Mouse (Mus musculus) activated CD4-positive, CD25-positive, alpha-beta regulatory T cell, adult 4 months (primary cell): Measurements from ENCODE around the gene Syn1. TPM values are rescaled to one million over a fixed set of nuclear protein-coding genes. Genes with fewer than 3 reads are reported as not detected.

ENCODE experiments used
- ATAC-seq: one replicate; pipeline ENCODE4 v1.8.0; 2017
- polyA plus RNA-seq, 2 experiments: library from polyadenylated mRNA; unstranded; fragments of 100-300 nt; shearing (Covaris generic); gene quantifications; one replicate each; pipeline ENCODE4 v1.2.1; 2017

Syn1 gene
- polyA plus RNA-seq, result not detected

- ATAC-seq, result peak; percentile 93
These were observed at the start of gene Syn1 for GRCm38 (mm10) chrX:20920844-20921364. TSS of gene Syn1 (minus strand) at chrX:20921004.

- ATAC-seq, result peak; percentile 86
These were observed 40.9 kb upstream of the Syn1 start, which contains the start of gene Uxt for GRCm38 (mm10) chrX:20961477-20962378. TSS of gene Uxt (minus strand) at chrX:20962017.

DNA sequence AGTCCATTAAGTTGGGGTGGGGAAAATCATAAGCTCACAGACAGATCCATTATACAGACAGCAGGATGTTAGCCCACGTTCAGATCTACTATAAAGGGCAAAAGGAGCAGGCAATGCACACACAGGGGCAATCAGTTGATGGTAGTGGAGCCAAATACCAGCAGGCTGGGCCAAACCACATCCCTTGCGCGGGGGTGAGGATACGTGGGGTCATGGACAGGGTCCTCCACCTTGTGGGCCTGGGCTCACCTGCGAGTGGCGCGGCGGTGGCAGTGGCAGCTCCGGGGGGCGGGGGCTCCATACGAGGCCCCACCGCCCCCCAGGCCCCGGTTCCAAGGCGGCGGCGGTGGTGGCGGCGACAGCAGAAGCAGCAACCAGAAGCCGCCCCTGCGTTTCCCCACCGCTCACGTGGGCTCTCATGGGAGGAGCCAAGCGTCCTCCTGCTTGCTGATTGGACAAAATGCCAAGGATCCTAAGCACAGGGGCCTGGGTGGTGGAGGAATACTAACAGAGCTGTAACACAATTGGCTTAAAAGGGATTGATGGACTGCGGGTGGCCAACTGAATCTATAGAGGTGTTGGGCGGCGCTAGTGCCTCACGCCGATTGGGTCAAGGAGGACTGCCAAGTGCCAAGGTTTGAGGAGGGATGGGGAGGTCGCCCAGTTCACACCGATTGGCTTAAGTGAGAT is 29.5 kb upstream of the Syn1 start, which contains the start of gene Elk1:
Gene Elk1, minus strand, starts transcription at position 418 of the 690 bp plus-strand sequence.
- ATAC-seq, result peak; percentile 95

GRCm38 (mm10) chrX:20946055-20946454 is 25.3 kb upstream of the Syn1 start:
- no peak for ATAC-seq

GRCm38 (mm10) chrX:20931963-20932362 is 11.2 kb upstream of the Syn1 start:
- no peak for ATAC-seq

DNA sequence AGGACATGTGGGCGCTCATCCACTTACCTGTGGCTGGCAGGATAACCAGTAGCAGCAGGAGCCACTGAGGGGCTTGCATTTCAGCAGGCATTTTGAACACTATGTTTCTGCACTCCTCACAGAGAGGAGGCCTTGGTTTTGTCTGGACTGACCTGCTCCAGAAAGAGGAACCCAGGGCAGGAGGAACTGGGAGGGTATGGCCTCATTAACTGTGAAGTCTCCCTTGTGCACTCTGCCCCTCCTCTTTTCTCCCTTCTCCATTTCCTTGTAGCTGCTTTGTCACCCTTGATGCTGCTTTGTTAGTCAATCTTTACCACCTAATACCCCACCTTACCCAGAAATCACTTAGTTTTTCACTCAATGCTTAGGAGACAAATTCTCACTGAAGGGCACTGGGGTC is 10.6 kb upstream of the Syn1 start, which contains the start of gene Cfp:
Gene Cfp, minus strand, starts transcription at position 192 of the 400 bp plus-strand sequence.
- ATAC-seq, result no peak

DNA sequence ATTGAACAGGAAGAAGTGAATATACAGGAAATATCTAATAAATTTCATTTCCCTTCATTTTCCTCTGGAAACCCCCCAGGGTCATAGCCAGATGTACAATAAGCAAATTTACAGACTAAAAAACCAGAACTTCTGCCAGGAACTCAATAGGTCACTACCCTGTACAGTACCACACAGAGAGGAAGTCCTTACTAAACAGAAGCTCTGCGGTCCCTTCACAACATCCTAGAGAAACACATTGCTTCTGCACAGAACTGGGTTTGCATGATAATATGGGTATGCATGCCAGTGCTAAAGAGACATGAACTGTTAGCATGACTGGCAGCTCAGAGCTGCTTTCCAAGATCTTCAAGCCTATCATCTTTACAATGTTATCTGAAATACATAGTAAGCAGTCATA is 9.1 kb upstream of the Syn1 start:
- ATAC-seq, result no peak

DNA sequence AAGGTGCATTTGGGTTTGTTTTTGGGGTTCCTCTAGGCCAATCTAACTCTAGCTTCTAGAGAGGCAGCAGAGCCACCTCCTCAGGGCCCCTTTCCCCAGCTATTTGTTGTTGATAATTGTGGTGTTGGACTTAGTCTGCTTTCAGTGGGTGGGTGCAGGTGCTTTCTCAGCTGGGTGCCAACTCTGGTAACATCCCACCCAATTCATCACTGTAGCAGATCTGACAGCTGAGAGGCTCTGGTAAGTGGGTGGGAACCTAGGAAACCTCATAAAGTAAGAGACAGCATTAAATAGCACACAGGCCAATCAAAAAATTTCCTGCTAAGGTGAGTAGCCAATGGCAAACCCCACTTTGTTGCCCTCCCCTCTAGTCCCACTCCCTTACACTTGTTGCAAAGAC is 4.2 kb upstream of the Syn1 start:
- ATAC-seq, result no peak

- ATAC-seq, result no peak
These were observed 2.7 kb upstream of the Syn1 start for GRCm38 (mm10) chrX:20923506-20923905.

DNA sequence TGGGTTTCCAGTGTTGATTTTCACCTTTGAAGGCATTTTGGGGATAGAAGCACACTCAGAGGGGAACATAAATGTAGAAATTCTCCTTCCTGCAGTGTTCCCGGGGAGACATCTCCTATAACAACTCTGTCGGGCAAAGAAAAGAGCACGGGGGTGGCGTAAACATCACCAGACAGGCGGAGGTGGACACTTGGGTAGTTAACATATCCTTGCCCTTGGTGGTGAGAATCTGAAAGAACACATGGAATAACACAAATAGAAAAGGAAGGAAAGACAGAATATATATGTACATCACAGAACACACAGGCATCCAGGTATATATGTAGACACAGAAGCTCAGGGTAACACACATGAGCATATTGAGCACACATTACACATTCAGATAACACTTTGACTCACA is 562 bp upstream of the Syn1 start:
- ATAC-seq, result no peak

- ATAC-seq, result peak; percentile 53
These were observed 458 bp downstream of the Syn1 start for GRCm38 (mm10) chrX:20920249-20920843.

- no peak for ATAC-seq
These were observed 5.7 kb downstream of the Syn1 start for GRCm38 (mm10) chrX:20915075-20915474.

GRCm38 (mm10) chrX:20913726-20914125 is 7.1 kb downstream of the Syn1 start:
- ATAC-seq, result no peak

DNA sequence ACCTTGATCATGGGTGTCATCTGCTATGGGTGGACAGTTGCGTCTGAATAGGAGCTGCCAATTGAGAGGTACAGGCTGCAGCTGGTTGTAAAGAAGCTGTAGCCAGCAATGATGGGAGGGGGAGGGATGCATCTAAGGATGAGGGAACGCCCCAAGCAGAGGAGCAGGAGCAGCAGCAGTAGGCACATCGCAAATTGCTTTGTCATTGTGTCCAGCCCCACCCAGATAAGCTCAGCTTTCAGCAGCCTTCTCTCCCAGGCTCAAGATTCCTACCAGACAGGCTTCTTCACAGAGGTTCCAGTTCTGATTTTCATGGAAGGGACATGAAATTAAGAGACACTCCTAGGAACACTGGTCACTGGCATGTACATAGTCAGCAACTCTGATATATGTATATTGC is 10.7 kb downstream of the Syn1 start:
- no peak for ATAC-seq

DNA sequence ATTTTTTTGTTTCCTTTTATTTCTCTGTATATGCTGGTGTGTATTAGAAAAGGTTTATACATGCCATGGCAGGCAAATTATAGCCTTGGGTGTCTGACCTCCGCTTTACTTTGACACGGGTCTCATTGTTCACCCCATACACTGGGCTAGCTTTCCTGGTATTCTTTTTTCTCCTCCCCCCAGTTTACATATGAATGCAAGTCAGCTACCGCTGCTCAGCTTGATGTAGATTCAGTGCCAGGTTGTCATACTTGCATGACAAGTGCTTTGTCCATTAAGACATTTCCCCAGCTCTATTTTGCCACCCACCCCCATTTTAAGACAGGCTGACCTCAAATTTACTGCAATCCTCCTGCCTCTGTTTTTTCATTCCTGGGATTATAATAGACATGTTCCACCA is 45.6 kb downstream of the Syn1 start:
- no peak for ATAC-seq

- no peak for ATAC-seq
These were observed 47.8 kb downstream of the Syn1 start for GRCm38 (mm10) chrX:20872928-20873500.

DNA sequence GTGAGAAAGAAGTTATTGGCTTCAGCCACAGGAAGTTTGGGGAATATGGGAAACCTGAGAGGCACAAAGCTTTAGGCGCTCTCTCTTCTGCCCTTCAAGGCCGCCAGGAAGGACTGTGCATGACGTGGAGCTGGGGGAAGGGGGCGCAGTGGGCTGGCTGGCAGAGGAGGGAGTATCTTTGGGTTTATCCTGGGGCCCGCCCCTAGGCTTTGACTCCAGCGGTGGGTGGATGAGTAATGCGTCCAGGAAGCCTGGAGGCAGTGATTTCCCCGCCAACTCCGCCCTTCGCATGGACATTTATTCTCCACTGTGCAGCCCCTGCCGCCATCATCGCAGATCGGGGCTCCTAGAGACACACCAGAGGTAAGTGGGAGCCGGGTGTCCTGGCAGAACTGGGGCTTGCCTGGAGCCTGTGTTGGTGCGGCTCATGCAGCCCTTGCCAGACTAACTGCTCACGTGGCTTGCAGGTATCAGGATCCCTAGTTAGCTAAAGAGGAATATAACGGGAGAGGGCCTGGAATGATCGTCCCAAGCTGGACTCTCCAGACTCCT is 50.8 kb downstream of the Syn1 start, which contains the start of gene Timp1:
Gene Timp1, plus strand, starts transcription at position 205 of the 552 bp plus-strand sequence.
- no peak for ATAC-seq

DNA sequence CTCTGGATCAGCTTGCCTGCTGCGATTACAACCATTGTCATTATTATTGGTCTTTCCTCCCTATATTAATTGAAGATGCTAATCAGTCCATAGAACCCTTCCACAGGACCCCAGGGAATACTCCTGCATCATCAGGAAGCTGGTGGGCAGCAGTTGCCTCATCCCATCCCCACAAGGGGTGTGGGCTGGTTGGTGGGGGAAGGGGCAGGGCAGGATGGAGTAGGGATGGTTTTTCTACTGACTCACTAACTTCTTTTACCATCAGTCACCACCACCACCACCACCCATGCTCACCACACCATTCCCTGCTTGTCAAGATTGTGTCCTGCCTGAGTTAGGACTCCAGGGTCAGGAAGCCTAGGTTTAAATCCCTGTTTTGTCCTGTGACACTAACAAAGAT is 51.6 kb downstream of the Syn1 start:
- ATAC-seq, result no peak

GRCm38 (mm10) chrX:20868091-20868490 is 52.7 kb downstream of the Syn1 start:
- no peak for ATAC-seq

- no peak for ATAC-seq
These were observed 57.4 kb downstream of the Syn1 start for GRCm38 (mm10) chrX:20863161-20864101.
